Mouse (Mus musculus) neural tube, embryonic 12.5 days (tissue): Measurements from ENCODE around the gene Kif11. TPM values are rescaled to one million over a fixed set of nuclear protein-coding genes. Genes with fewer than 3 reads are reported as not detected.

ENCODE experiments used
- ATAC-seq: fragments of 200-750 bp; cut with Nextera tagmentation; 2 replicates; pipeline ENCODE4 v1.8.0; 2017; ENCODE audit warnings: low read depth, mild to moderate bottlenecking, moderate TSS enrichment, moderate library complexity; ENCODE audit not compliant: low FRiP score
- H3K27ac ChIP-seq: fragments of 300-500 bp; sonication (generic); 2 replicates; pipeline ENCODE4 v1.5.1; 2016
- H3K27me3 ChIP-seq: fragments of 300-500 bp; sonication (generic); replicated peaks from 2 replicates; pipeline ENCODE4 v1.6.1; 2016; ENCODE audit warnings: mild to moderate bottlenecking
- H3K36me3 ChIP-seq: fragments of 300-500 bp; sonication (generic); 2 replicates; pipeline ENCODE4 v1.6.1; 2016; ENCODE audit warnings: mild to moderate bottlenecking
- H3K4me1 ChIP-seq: fragments of 300-500 bp; sonication (generic); 2 replicates; pipeline ENCODE4 v1.6.1; 2016
- H3K4me2 ChIP-seq: fragments of 300-500 bp; sonication (generic); replicated peaks from 2 replicates; pipeline ENCODE4 v1.6.1; 2016; ENCODE audit warnings: mild to moderate bottlenecking
- H3K4me3 ChIP-seq: fragments of 300-500 bp; sonication (generic); 2 replicates; pipeline ENCODE4 v1.5.1; 2016
- H3K9ac ChIP-seq: fragments of 300-500 bp; sonication (generic); 2 replicates; pipeline ENCODE4 v1.6.1; 2016; ENCODE audit warnings: mild to moderate bottlenecking
- H3K9me3 ChIP-seq: fragments of 300-500 bp; sonication (generic); 2 replicates; pipeline ENCODE4 v1.6.1; 2016; ENCODE audit warnings: mild to moderate bottlenecking
- WGBS: fragments of 180-500 bp; shearing (Covaris S2); methylation state at CpG from one replicate; pipeline ENCODE4 v1.1.7; 2016; 5-methylcytosine and 5-hydroxymethylcytosine counted together
- polyA plus RNA-seq: library from polyadenylated mRNA; unstranded; fragments of >200 nt; fragmentation: Nextera tagmentation; extraction: Ambion mirVana; gene quantifications from 2 replicates; pipeline ENCODE4 v1.2.1, GENCODE M21; 2016

The Kif11 gene
- polyA plus RNA-seq, 1 experiment from 2014 or later: 47.8 TPM

DNA sequence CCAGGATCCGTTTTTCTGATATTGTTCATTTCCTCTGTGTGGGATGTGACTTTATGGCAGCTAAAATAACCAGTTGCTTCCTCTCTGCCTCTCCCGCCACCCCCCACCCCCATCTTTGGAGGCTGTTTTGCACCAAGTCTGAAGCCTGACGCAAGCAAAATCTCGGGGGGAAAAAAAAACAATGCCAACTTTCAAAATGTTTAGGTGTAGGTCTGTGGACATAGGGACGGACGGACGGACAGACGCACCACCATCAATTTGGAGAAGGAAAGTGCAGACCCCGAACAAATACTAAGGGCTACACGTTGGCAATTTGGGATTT lies 59.6 kb downstream of the Kif11 start:
- ATAC-seq: no peak
- no peak overlapping the region for H3K27ac ChIP-seq
- H3K9ac ChIP-seq: no peak overlapping the region
- no peaks in the 10 kb centered on the region for H3K9me3 ChIP-seq
- H3K36me3 ChIP-seq: no peaks in the 10 kb centered on the region
- peaks cover 88% of the 10 kb centered on the region for H3K27me3 ChIP-seq
- no peak overlapping the region for H3K4me3 ChIP-seq
- H3K4me2 ChIP-seq: no peak overlapping the region
- peaks cover 16% of the 10 kb centered on the region for H3K4me1 ChIP-seq
- WGBS: 3% methylated on average over 10 of the region's 10 CpGs

DNA sequence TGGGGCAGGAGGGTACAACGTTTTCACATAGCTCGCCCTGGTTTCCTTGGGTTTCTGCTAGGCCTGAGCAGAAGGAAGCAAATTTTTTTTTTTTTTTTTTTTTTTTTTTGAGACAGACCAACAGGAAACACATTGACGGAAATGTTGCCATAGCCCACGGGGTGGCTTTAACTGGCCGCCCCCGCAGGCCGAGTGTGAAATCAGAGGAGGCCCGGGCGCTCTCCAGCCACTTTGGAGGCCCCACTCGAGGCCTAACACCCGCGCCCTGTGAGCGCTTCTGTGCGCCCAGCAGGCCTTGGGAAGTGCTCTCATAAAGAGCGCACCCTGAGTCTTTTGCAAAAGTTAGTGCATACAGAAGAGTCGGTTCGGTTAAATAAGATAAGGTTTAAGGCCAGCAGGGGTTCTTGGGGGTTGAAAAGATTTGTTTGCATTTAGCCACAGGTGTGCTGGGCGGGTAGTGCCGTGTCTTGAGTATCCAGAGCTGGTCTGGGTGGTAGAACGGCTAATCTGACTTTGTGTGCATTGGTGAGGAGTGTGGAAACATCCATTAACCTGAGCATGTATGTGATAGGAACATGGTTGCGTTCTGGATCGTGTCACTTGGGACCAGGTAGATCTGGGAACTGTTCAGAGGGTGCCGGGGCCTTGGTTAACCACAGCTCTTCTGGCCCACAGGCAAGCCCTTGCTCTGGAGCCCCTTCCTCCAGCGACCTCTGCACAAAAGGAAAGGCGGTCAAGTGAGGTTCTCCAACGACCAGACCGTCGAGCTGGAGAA lies 60.5 kb downstream of the Kif11 start:
- WGBS: 2% methylated on average over 28 of the region's 28 CpGs
- Histone ChIP-seq H3K27ac (no peak overlapping the region), H3K4me2 (no peak overlapping the region; the same call in 1 of the 2 replicates)

DNA sequence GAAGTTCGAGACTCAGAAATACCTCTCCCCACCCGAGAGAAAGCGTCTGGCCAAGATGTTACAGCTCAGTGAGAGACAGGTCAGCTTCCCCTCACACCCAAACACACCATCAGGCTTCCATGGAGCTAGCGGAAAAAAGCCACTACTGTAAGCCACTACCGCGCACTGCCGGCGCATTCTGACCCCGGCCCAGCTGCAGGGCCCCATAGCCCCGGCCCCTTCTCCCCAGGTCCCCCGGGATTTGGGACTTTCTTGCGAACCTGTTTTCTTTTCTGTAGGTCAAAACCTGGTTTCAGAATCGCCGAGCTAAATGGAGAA lies 61.0 kb downstream of the Kif11 start:
- Histone ChIP-seq H3K4me1 (peaks cover 16% of the 10 kb centered on the region), H3K9me3 (no peaks in the 10 kb centered on the region), H3K4me3 (no peak overlapping the region), H3K4me2 (no peak overlapping the region), H3K9ac (no peak overlapping the region), H3K27ac (no peak overlapping the region), H3K27me3 (peaks cover 80% of the 10 kb centered on the region), H3K36me3 (no peaks in the 10 kb centered on the region)
- WGBS: 5% methylated on average over 14 of the region's 14 CpGs
- ATAC-seq: no peak

More for the DNA sequence above, 60.5 kb downstream of the Kif11 start:
- ATAC-seq: no peak
- Histone ChIP-seq H3K9ac (no peak overlapping the region), H3K27me3 (peaks cover 85% of the 10 kb centered on the region), H3K4me3 (no peak overlapping the region), H3K36me3 (no peaks in the 10 kb centered on the region), H3K9me3 (no peaks in the 10 kb centered on the region), H3K4me1 (peaks cover 16% of the 10 kb centered on the region)

DNA sequence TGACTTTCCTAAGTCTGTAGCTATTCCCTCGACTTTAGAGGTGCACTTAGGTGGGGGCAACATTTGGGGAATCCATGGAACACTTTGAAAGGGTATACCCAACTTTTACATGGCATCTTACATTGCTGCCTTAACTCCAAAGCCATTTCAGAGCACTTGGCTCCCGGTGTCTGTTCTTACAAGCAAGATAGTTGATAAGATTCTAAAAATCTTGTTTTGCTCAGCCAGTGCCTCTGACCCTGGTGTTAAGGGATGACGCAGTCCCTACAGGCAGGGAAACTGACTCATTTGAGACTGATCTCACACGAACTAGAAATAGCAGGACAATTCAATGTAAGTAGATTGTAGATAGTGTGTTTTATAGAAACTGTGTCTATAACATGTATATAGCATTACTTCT lies 64.0 kb downstream of the Kif11 start:
- Histone ChIP-seq H3K4me2 (no peak overlapping the region), H3K9ac (no peak overlapping the region), H3K27ac (no peak overlapping the region), H3K27me3 (peaks cover 51% of the 10 kb centered on the region), H3K36me3 (no peaks in the 10 kb centered on the region), H3K9me3 (no peaks in the 10 kb centered on the region), H3K4me1 (peaks cover 2% of the 10 kb centered on the region; the same call in 1 of the 2 replicates), H3K4me3 (no peak overlapping the region)
- WGBS: 72% methylated on average over 4 of the region's 4 CpGs
- no peak for ATAC-seq

DNA sequence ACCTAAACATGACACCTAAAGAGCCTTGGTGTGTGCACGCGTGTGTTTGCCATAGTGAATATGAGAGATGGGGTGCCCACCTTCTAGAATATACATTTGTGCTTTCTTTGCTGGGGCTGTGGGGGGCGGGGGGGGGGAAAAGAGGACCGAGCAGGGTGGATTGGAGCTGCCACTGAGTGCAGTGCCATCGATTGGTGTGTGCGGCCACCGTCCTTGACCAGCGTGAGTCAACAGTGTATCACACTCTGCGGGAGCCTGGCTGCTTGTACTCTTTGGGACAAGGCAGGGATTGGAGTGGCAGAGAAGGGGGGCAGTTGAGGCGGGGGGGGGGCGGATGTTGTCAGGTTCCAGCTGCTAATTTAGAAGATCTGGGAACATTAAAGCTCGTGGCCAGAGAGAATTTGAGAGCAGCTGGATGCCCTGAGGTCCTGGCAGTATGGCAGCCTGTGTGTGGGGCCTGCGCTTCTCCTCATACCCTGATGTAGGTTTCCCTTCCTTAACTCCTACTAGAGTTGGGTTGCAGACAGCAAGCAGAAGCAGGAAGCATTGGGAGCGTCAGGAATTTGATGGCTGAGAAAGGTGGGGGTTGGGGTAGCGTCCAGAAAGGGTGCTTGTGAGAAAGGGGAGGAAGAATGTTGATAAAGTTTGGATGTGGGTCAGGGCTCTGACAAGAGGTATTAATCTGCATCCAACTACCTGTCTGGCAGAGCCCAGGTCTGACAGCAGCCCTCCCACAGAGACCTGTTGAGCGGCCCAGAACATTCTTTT lies 64.7 kb downstream of the Kif11 start:
- no peaks in the 10 kb centered on the region for H3K36me3 ChIP-seq
- no peak overlapping the region for H3K27ac ChIP-seq
- no peaks in the 10 kb centered on the region for H3K4me1 ChIP-seq
- no peak for ATAC-seq
- H3K27me3 ChIP-seq: peaks cover 44% of the 10 kb centered on the region
- no peak overlapping the region for H3K4me2 ChIP-seq
- no peak overlapping the region for H3K4me3 ChIP-seq
- 71% methylated on average over 16 of the region's 16 CpGs for WGBS
- H3K9me3 ChIP-seq: no peaks in the 10 kb centered on the region
- H3K9ac ChIP-seq: no peak overlapping the region

DNA sequence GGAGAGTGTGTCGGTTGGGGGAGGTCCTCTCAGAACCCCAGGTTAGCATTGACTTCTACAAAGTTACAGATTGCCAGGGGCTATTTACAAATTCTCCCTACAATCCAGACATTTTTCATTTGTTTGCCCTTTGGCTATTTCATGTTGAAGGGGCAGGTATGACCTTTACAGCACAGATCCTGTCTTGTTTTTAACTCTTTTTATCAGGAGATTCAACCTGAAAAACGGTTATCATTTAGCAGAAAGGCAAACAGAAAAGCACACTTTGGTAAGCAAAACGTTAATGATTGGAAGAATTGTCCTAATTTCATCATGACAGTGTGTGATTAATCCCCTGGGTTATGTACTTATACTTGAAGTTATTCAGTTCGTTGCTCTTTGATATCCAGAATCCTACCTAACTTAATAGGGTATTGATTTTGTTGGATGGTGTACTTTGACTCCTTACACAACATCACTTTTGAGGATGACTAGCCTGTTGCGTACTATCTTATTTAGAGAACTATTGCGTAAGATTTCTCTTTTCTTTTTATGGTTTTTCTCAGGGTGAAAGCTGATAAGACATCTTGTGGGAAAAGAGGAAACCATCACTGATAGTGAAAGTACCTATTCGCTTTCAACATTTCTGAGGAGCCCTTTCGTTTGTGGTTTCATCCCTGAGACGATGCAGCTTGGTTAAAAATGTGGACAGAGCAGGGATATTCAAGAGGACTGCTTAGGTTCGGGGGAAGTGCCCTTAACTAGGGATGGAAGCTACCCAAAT lies 66.5 kb downstream of the Kif11 start:
- Histone ChIP-seq H3K9ac (no peak overlapping the region), H3K27ac (no peak overlapping the region), H3K36me3 (no peaks in the 10 kb centered on the region), H3K4me2 (no peak overlapping the region), H3K9me3 (no peaks in the 10 kb centered on the region), H3K4me1 (no peaks in the 10 kb centered on the region), H3K27me3 (peaks cover 25% of the 10 kb centered on the region), H3K4me3 (no peak overlapping the region)
- 78% methylated on average over 10 of the region's 10 CpGs for WGBS
- no peak for ATAC-seq

DNA sequence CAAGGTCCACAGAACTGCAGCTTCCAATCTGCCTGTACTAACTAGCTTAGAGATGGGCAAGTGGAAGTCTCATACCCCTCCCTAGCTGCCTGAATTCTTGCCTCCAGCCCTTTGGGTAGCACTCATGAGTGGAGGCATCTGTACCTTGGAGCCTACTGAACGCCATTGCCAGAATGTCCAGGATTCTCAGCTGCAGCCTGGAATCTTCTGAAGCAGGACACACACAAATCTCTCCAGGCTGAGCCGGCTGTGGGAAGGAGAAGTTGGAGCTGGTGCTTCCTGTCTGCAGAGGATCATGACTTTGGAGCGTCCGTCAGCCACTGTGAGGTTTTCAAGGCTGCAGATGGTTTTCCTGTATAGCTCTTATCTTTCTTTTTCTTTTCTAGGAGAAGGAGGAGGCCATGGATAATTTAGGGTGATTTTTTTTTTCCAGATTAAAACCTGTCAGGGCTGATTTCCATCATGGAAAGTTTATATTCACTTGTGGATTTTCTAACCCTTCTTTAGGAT lies 67.5 kb downstream of the Kif11 start:
- H3K27ac ChIP-seq: no peak overlapping the region
- H3K4me2 ChIP-seq: no peak overlapping the region
- H3K9me3 ChIP-seq: no peaks in the 10 kb centered on the region
- no peak overlapping the region for H3K4me3 ChIP-seq
- no peaks in the 10 kb centered on the region for H3K4me1 ChIP-seq
- H3K9ac ChIP-seq: no peak overlapping the region
- H3K36me3 ChIP-seq: no peaks in the 10 kb centered on the region
- ATAC-seq: no peak
- 80% methylated on average over 4 of the region's 4 CpGs for WGBS
- peaks cover 20% of the 10 kb centered on the region for H3K27me3 ChIP-seq

DNA sequence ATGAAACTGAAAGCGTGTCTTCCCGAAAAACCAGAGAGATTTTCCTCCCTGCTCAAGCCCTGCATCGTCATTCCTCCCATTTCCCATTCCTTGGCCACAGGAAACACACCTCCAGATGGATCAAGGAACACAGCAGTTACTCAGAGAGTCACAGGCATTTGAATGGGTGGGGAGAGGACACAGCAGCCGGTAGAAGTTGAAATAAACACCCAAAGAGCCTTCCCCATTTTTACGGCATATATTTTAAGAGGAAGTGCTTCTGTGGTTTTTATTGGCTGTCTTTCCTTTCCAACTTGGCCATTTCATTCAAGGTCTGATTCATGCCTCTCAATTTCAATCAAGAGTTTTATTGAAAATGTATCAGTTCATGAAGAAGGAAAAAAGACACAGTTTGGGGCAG lies 72.0 kb downstream of the Kif11 start:
- no peaks in the 10 kb centered on the region for H3K9me3 ChIP-seq
- no peaks in the 10 kb centered on the region for H3K27me3 ChIP-seq
- 74% methylated on average over 5 of the region's 5 CpGs for WGBS
- H3K27ac ChIP-seq: no peak overlapping the region
- H3K4me3 ChIP-seq: no peak overlapping the region
- H3K9ac ChIP-seq: no peak overlapping the region
- no peak overlapping the region for H3K4me2 ChIP-seq
- H3K4me1 ChIP-seq: no peaks in the 10 kb centered on the region
- no peaks in the 10 kb centered on the region for H3K36me3 ChIP-seq
- no peak for ATAC-seq

DNA sequence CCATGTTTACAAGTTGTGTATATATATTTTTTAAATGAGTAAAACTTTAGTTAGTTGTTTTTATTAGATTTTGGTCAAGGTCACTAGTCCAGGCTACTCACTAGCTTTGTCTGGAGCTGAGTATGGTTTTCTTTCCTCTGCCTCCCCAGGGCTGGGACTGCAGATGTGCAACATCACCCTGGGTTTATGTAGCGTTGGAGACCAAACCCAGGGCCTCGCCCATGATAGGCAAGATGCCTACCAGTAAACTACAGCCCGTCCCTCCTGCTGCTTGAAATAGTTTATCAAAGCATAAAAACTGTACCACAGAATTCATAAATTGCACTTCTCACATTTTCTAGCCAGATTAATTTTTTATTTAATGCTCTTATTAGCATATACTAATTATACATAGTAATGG lies 73.0 kb downstream of the Kif11 start:
- Histone ChIP-seq H3K4me3 (no peak overlapping the region), H3K4me2 (no peak overlapping the region), H3K9me3 (no peaks in the 10 kb centered on the region), H3K27me3 (no peaks in the 10 kb centered on the region), H3K4me1 (no peaks in the 10 kb centered on the region), H3K36me3 (no peaks in the 10 kb centered on the region), H3K27ac (no peak overlapping the region), H3K9ac (no peak overlapping the region)
- no peak for ATAC-seq
- WGBS: 93% methylated on average over 3 of the region's 3 CpGs

DNA sequence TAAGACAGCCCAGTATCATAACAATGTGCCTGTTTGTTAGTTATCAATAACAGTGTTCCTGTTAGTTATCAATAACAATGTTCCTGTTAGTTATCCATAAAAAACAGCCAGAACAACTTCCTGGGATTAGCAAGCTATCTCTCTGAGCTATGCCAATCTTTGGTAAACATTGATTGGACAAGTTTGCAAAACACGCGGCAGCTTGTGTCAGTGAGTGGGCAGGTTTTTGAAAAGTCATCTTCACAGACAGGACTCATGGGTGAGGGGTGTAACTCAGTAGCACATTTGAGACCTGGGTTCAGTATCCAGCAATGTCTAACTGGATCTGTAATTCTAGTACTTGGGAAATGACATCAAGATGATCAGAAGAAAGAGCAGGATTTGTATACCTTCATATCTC lies 79.3 kb downstream of the Kif11 start:
- ATAC-seq: no peak
- WGBS: 89% methylated on average over 2 of the region's 2 CpGs
- H3K4me1 ChIP-seq: no peaks in the 10 kb centered on the region

DNA sequence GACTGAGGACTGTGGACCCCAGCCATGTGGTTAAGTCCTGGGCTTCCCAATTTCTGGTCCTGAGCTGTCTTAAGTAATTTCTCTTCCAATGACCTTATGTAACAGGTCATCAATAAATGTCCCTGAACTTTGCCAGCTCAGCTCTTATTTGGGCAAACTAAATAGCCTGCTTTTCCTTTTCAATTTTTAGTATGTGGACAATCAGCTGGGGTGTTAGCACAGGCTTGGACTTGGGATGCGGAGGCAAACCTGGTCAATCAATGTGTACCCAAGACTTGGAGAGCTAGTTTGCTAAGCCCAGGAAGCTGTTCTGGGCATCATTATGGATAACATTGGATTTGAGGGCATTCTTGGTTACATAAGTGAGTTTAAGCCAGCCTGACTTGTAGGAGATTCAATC lies 79.8 kb downstream of the Kif11 start:
- no peak overlapping the region for H3K4me2 ChIP-seq
- H3K27ac ChIP-seq: no peak overlapping the region
- no peaks in the 10 kb centered on the region for H3K36me3 ChIP-seq
- 0 out of 2 replicates have a peak, but pooled peaks cover 3% of the 10 kb centered on the region for H3K9me3 ChIP-seq
- no peaks in the 10 kb centered on the region for H3K27me3 ChIP-seq
- no peak for ATAC-seq
- no peak overlapping the region for H3K4me3 ChIP-seq
- no peak overlapping the region for H3K9ac ChIP-seq
- WGBS: 100% methylated on average over 1 of the region's 1 CpGs
- no peaks in the 10 kb centered on the region for H3K4me1 ChIP-seq

More for the DNA sequence above, 79.3 kb downstream of the Kif11 start:
- Histone ChIP-seq H3K4me3 (no peak overlapping the region), H3K36me3 (no peaks in the 10 kb centered on the region), H3K27ac (no peak overlapping the region), H3K9me3 (no peaks in the 10 kb centered on the region), H3K4me2 (no peak overlapping the region), H3K27me3 (no peaks in the 10 kb centered on the region), H3K9ac (no peak overlapping the region)

DNA sequence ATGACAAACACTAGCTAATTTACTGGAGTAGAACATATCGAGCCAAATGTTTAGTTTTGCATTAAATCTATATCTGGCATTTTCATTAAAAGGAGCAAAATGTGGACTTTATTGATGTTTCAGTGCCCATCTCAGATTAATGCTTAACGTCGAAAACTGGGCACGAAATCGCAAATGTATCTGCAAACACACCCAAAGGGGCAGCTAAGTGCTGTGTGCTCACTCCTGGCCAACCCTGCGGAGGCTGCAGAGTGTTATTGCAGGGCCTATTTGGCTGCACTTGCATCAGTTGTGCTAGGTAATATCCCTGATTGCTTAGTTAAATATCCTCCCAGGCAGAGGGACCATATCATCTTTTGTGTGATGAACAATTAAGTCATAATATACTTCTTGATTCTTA lies 81.8 kb downstream of the Kif11 start:
- 81% methylated on average over 6 of the region's 6 CpGs for WGBS
- ATAC-seq: no peak
- H3K4me3 ChIP-seq: no peak overlapping the region
- 0 out of 2 replicates have a peak, but pooled peaks cover 4% of the 10 kb centered on the region for H3K9me3 ChIP-seq
- no peak overlapping the region for H3K4me2 ChIP-seq
- no peak overlapping the region for H3K27ac ChIP-seq
- no peaks in the 10 kb centered on the region for H3K4me1 ChIP-seq
- H3K27me3 ChIP-seq: no peaks in the 10 kb centered on the region
- no peaks in the 10 kb centered on the region for H3K36me3 ChIP-seq
- H3K9ac ChIP-seq: no peak overlapping the region
